In genomic region chr8:107498806-107499205, GRCm38 (mm10) we compare ENCODE assay signal across 12 mouse cellular contexts.
DNase-seq lines count a peak whose midpoint lies in the region; ATAC-seq and TF ChIP-seq lines count a peak whose summit lies in the region.
"Had no signal": no experiment of that assay in that cellular context is flagged by ENCODE, and none has a peak within 500 bp of the region (broad histone marks: within the 10 kb centered on the region; RNA-seq: fewer than 3 reads in every experiment).

No protein-coding gene starts in this region.

- TF ChIP-seq CTCF in layer of hippocampus, adult 2 months (conservative IDR thresholded peaks at IDR 0.05), result no peak
- 0 out of 2 replicates have a peak, but pooled peaks have one; percentile 2 for TF ChIP-seq CTCF in bone marrow macrophage, adult 2 months (IDR thresholded peaks at IDR 0.05; ENCODE audit: low read depth, low read length)

- H3K36me3 ChIP-seq in limb, embryonic 14.5 days (ENCODE audit: control insufficient read depth, insufficient read depth, low read length), result no peaks in the 10 kb centered on the region
- H3K36me3 ChIP-seq: kidney, embryonic 15.5 days; midbrain, embryonic 13.5 days had no signal

- peak overlapping the region; percentile 64 for H3K27ac ChIP-seq in layer of hippocampus, adult 2 months
- H3K27ac ChIP-seq in bone marrow macrophage, adult 2 months (ENCODE audit: insufficient read depth, low read depth, low read length), result peak overlapping the region; percentile 90
- peak overlapping the region; percentile 61 for H3K27ac ChIP-seq in limb, embryonic 14.5 days (replicated peaks; ENCODE audit: low read depth, low read length)
- H3K27ac ChIP-seq: kidney, embryonic 15.5 days; midbrain, embryonic 13.5 days had no signal

- no peaks in the 10 kb centered on the region for H3K9me3 ChIP-seq in limb, embryonic 14.5 days (ENCODE audit: control insufficient read depth, low read length)
- H3K9me3 ChIP-seq: kidney, embryonic 15.5 days; midbrain, embryonic 13.5 days had no signal

- H3K4me3 ChIP-seq in layer of hippocampus, adult 2 months, result no peak overlapping the region
- H3K4me3 ChIP-seq in bone marrow macrophage, adult 2 months (ENCODE audit: insufficient read depth, low read length), result peak overlapping the region; percentile 7
- H3K4me3 ChIP-seq in limb, embryonic 14.5 days (replicated peaks; ENCODE audit: low read length), result no peak overlapping the region
- H3K4me3 ChIP-seq: kidney, embryonic 15.5 days; midbrain, embryonic 13.5 days had no signal

- WGBS in limb, embryonic 14.5 days, result 40% methylated on average over 8 of the region's 8 CpGs

- ATAC-seq in frontal cortex, adult (ENCODE audit: low TSS enrichment), result peak; percentile 86
- ATAC-seq in limb, embryonic 14.5 days (ENCODE audit: low FRiP score, low read depth), result no peak
- ATAC-seq: midbrain, embryonic 13.5 days had no signal

- no peak overlapping the region for H3K9ac ChIP-seq in limb, embryonic 14.5 days (ENCODE audit: low read depth, low read length, severe bottlenecking)
- H3K9ac ChIP-seq: kidney, embryonic 15.5 days; midbrain, embryonic 13.5 days had no signal

- H3K27me3 ChIP-seq in limb, embryonic 14.5 days (ENCODE audit: control insufficient read depth, insufficient read depth, low read length), result no peaks in the 10 kb centered on the region
- H3K27me3 ChIP-seq: kidney, embryonic 15.5 days; midbrain, embryonic 13.5 days had no signal

- no peak for DNase-seq in frontal cortex, postnatal 14 days (ENCODE audit: low spot score in 2 of 2)
- no peak for DNase-seq in layer of hippocampus, adult 2 months (ENCODE audit: low spot score in 2 of 2)
- DNase-seq in layer of hippocampus, adult 9-11 months, result no peak
- no peak for DNase-seq in limb, embryonic 14.5 days (ENCODE audit: low spot score)
- no peak for DNase-seq in urinary bladder, postnatal 4 days (ENCODE audit: low spot score in 2 of 2)
- no peak for DNase-seq in left cerebral cortex, postnatal 10 days (ENCODE audit: extremely low spot score in 1 of 2, low spot score in 2 of 2)
- DNase-seq: spleen, adult 18-20 months; thymus, postnatal 25 days had no signal

- intact Hi-C loops in left cerebral cortex, postnatal 10 days (cut with DNase I), result no loop called here

- no peak for TF ChIP-seq POLR2A in bone marrow macrophage, adult 2 months (IDR thresholded peaks at IDR 0.05; ENCODE audit: borderline replicate concordance, low read depth, low read length)
- no peak for TF ChIP-seq POLR2A in limb, embryonic 14.5 days (IDR thresholded peaks at IDR 0.05; ENCODE audit: borderline replicate concordance, extremely low read depth, insufficient read depth, insufficient read length)

- peaks cover 48% of the 10 kb centered on the region for H3K4me1 ChIP-seq in bone marrow macrophage, adult 2 months (ENCODE audit: control insufficient read depth, insufficient read depth, low read length)
- H3K4me1 ChIP-seq in limb, embryonic 14.5 days (ENCODE audit: control insufficient read depth, insufficient read depth, low read length), result peaks cover 47% of the 10 kb centered on the region

- H3K4me2 ChIP-seq in limb, embryonic 14.5 days (replicated peaks; ENCODE audit: low read depth, low read length, severe bottlenecking), result no peak overlapping the region
- H3K4me2 ChIP-seq: kidney, embryonic 15.5 days; midbrain, embryonic 13.5 days had no signal
